Mouse (Mus musculus) megakaryocyte-erythroid progenitor cell, adult 5-6 weeks (primary cell): ENCODE data around the gene Mael. TPM values are rescaled to one million over a fixed set of nuclear protein-coding genes. Genes with fewer than 3 reads are reported as not detected.

ENCODE experiments used
- ATAC-seq: replicated peaks from 2 replicates; pipeline ENCODE4 v1.8.0; 2016; ENCODE audit warnings: mild to moderate bottlenecking, inconsistent platforms; ENCODE audit not compliant: severe bottlenecking, poor library complexity, low FRiP score, low TSS enrichment
- total RNA-seq, 2 experiments: library from RNA; stranded (forward) in 1 of 2; stranded (reverse) in 1 of 2; fragments of 200-1000, 215-1000 nt in 1 of 2; fragments of >200 nt in 1 of 2; fragmentation: Nextera tagmentation in 1 of 2; gene quantifications; 2 replicates each; pipeline ENCODE4 v1.2.3; 2014 to 2017

The Mael gene
- total RNA-seq, 2 experiments from 2014 or later: not detected

DNA sequence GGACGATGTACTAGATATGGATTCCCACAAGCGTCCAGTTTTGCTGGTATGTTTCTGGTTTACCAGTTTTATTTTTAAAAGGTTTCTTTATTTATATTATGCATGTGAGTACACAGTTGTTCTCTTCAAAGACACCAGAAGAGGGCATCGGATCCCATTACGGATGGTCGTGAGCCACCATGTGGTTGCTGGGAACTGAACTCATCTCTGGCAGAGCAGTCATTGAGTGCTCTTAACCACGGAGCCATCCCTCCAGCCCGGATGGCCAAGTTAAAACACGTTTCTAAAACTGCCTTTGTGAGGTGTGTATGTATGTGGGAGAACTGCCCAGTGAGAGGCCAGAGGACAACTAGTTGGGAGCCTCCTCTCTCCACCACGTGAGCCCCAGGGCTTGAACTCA is 79.9 kb downstream of the Mael start:
- ATAC-seq: no peak

DNA sequence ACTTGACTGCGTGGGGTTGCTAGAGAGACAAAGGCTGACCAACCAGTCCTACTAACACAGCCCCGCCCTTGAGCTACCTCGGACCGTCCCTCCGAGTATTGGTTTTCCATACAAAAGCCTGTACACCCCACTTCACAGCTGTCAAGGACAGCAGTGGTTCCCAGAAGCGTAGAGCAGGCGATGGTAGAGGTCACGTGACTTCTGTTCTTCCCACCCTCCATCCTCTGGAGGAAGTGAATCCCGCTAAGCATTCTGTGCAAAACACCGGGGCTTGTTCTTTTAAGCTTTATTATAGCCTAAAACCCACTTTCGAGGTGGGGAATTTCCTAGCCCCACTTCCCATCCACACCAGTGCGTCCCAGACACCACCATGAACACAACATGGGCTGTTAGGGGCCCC is 80.8 kb downstream of the Mael start:
- no peak for ATAC-seq

- ATAC-seq: no peak
Observed at GRCm38 (mm10) chr1:166155113-166155494, 83.4 kb downstream of the Mael start.

DNA sequence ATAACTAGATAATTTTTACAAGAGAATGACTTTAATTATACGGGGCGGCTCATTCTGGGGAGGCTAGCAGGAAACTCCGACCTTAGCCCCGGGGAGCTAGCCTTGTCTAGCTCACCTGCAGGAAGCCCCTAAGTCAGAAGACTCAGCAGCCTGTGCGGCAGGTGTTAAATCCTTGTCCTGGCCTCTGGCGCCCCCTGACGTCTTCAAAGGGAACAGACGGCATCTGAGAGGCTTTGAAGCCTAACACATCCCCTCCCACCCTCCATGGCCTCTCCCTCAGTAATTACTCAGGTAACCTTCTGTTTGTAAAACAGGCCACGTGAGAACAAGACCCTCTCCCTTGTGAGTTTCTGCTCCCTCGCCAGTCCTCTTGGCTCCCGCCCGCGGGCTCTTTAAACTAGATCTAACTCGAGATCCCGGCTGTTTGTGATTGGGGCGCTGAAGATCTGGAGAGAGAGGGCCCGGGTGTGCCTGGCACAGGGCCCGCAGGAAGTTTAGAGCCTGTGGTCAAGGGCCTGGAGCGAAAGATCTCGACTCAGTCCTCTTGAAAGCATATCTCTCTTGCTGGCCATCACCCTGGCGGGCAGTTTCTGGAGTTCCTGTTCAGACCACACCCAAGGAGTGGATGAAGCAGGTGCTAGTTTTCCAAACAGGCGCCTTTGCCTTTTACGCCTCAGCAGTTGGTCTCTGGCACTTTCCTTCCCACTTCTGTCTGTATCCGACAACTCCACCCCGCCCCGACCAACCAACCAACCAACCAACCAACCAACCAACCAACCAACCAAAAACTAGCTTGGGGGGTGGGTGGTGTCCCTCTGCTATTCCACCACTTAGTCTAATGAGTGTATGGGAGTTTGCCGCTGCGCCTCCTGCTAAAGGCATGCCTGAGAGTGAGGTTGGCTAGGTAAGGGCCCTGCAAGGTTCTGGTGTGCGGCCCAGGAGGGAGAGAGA is 84.1 kb downstream of the Mael start:
- peak; percentile 51 for ATAC-seq

DNA sequence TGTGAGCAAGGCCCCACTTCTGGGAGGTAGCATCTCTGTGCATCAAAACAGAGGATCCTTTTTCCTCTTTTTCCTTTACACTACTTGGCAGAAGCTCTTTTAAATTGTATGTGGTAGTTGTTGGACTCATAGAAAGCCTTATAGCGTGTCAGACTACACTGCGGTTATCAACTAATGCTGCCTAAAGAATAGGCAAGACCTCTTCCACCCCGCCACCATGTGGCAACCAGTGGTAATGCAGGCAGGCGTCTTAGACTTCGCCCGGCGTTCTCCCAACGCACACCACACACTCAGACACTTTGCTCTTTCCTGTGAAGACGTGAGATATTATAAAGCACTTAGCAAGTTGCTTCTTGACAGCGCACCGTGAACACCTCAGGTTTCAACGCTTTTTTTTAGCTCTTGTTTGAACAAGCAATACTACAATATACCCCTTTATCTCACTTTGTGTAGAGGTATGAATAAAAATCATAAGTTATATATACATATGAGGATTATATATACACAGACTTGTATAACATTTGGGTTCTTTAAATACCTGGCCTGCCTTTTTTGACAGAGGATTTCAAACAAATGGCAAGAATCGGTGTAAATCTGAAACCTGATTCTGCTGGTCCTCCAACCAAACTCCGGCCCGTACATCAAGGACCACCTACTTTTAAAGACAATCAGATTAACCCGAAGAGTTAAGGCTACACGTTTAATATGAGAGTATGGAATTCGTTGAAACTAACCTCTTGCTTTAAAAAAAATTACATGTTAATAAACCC is 85.0 kb downstream of the Mael start:
- peak; percentile 63 for ATAC-seq

DNA sequence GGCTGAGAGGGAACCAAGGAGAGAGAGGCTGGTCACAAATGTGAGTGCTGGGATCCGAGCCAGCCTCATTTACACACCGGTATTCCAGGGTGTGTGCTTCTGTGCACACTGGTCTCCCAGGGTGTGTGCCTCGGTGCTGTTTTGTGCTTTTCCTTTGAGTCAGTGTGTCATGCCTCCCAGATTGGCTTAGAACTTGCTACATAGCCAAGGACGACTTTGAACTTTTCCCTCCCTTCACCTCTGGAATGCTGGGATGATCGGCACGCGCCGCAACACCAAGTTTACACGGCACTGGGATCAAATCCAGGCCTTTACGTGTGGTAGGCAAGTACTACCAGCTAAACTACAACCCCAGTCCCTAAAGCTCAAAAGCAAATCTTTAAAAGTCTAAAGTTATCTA is 86.5 kb downstream of the Mael start:
- no peak for ATAC-seq

DNA sequence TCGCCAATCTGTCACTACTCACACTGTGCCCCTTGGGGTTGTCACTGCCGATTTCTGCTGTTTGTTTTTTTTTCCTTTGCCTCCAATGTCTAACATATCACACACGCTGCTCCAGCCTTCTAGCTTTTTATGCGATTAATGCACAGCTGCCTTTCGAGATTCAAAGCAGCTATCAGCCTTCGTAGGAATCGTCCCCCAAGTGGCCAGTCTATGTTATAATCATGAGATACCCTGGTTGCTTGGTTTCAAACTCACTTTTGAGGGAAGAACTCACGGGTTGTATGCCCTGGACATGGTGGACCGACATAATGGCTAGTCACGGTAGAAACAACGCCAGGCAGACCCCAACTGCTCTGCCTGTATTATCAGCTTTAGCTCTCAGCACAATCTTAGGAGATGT is 87.2 kb downstream of the Mael start:
- ATAC-seq: no peak

Other genes starting within 250 kb of the Mael start
- 28.8 and 37.0 TPM in 2 replicates for gene Pou2f1, start 236.1 kb downstream of the Mael start, total RNA-seq (2014; fragmentation: Nextera tagmentation)
- 13.0 and 34.7 TPM in 2 replicates for gene Pou2f1, start 236.1 kb downstream of the Mael start, total RNA-seq (2017)
- not detected in 2 replicates for gene Dusp27, start 110.8 kb downstream of the Mael start, total RNA-seq (2014; fragmentation: Nextera tagmentation)
- gene Dusp27, start 110.8 kb downstream of the Mael start, total RNA-seq (2017): not detected in 2 replicates
- not detected in 2 replicates for gene Gpa33, start 108.5 kb downstream of the Mael start, total RNA-seq (2014; fragmentation: Nextera tagmentation)
- gene Gpa33, start 108.5 kb downstream of the Mael start, total RNA-seq (2017): not detected in 2 replicates
- gene Ildr2, start 15.4 kb upstream of the Mael start, total RNA-seq (2014; fragmentation: Nextera tagmentation): not detected in 2 replicates
- not detected in 2 replicates for gene Ildr2, start 15.4 kb upstream of the Mael start, total RNA-seq (2017)
- gene Tada1, start 140.3 kb upstream of the Mael start, total RNA-seq (2014; fragmentation: Nextera tagmentation): 40.3 and 53.8 TPM in 2 replicates
- 30.6 and 43.5 TPM in 2 replicates for gene Tada1, start 140.3 kb upstream of the Mael start, total RNA-seq (2017)
- gene Pogk, start 171.1 kb upstream of the Mael start, total RNA-seq (2014; fragmentation: Nextera tagmentation): 3.6 and 8.2 TPM in 2 replicates
- gene Pogk, start 171.1 kb upstream of the Mael start, total RNA-seq (2017): 4.6 and 5.3 TPM in 2 replicates